Mouse (Mus musculus) kidney, postnatal 0 days (tissue): ENCODE data around the gene Chst3. TPM values are rescaled to one million over a fixed set of nuclear protein-coding genes. Genes with fewer than 3 reads are reported as not detected.

ENCODE experiments used
- ATAC-seq: fragments of 200-750 bp; cut with Nextera tagmentation; replicated peaks from 2 replicates; pipeline ENCODE4 v1.8.0; 2017; ENCODE audit warnings: low read depth, moderate number of reproducible peaks, moderate TSS enrichment, moderate library complexity; ENCODE audit not compliant: low FRiP score
- DNase-seq: peaks from one replicate; pipeline ENCODE4 v3.0.0-alpha.2; 2016; ENCODE audit warnings: low spot score
- H3K27ac ChIP-seq: fragments of 300-500 bp; sonication (generic); 2 replicates; pipeline ENCODE4 v1.5.1; 2014; ENCODE audit warnings: mild to moderate bottlenecking
- H3K27me3 ChIP-seq: fragments of 300-500 bp; sonication (generic); 2 replicates; pipeline ENCODE4 v1.6.1; 2014; ENCODE audit warnings: low read length, mixed read lengths; ENCODE audit not compliant: insufficient read depth
- H3K36me3 ChIP-seq: fragments of 300-500 bp; sonication (generic); 2 replicates; pipeline ENCODE4 v1.6.1; 2014; ENCODE audit warnings: low read length, mixed read lengths; ENCODE audit not compliant: insufficient read depth
- H3K4me1 ChIP-seq: fragments of 300-500 bp; sonication (generic); replicated peaks from 2 replicates; pipeline ENCODE4 v1.6.1; 2014; ENCODE audit warnings: antibody characterized with exemption, low read length, mixed read lengths; ENCODE audit not compliant: insufficient read depth
- H3K4me2 ChIP-seq: fragments of 300-500 bp; sonication (generic); 2 replicates; pipeline ENCODE4 v1.6.1; 2014; ENCODE audit warnings: mild to moderate bottlenecking, low read length, moderate library complexity, mixed read lengths
- H3K4me3 ChIP-seq: fragments of 300-500 bp; sonication (generic); replicated peaks from 2 replicates; pipeline ENCODE4 v1.5.1; 2014; ENCODE audit warnings: low read depth, low read length
- H3K9ac ChIP-seq: fragments of 300-500 bp; sonication (generic); 2 replicates; pipeline ENCODE4 v1.6.1; 2014; ENCODE audit warnings: low read depth, low read length
- H3K9me3 ChIP-seq: fragments of 300-500 bp; sonication (generic); replicated peaks from 2 replicates; pipeline ENCODE4 v1.6.1; 2016; ENCODE audit warnings: low read length, inconsistent platforms, mixed read lengths
- CTCF ChIP-seq: IDR thresholded peaks from 2 replicates; pipeline ENCODE4 v1.5.1; 2016; ENCODE audit warnings: antibody characterized with exemption, low read depth, mild to moderate bottlenecking, moderate library complexity
- WGBS: fragments of 180-500 bp; shearing (Covaris S2); extraction: QIAGEN DNeasy Blood & Tissue Kit; methylation state at CpG from one replicate; pipeline ENCODE4 v1.1.7; 2014; 5-methylcytosine and 5-hydroxymethylcytosine counted together
- polyA plus RNA-seq: library from polyadenylated mRNA; unstranded; fragments of >200 nt; fragmentation: Nextera tagmentation; extraction: Ambion mirVana; gene quantifications from 2 replicates; pipeline ENCODE4 v1.2.1, GENCODE M21; 2015

Gene Chst3
- polyA plus RNA-seq, 1 experiment from 2014 or later: 0.87 TPM

DNA sequence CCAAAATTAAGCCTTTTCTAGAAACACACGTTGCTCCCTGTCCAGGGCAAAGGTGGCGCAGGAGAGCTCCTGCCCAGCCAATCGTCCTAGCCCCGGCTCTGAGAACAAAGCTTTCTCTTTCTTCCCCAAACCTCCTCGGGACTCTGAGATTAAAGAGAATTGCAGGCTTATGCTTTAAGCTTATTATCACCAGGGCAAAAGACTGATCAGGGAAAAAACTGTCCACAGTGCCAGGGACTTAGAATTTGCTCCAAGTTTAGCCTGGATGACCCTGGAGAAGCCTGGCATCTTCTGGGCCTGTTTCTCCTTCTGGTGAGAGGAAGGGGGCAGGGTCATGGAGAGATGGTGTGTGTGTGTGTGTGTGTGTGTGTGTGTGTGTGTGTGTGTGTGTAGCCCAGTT lies 42.5 kb upstream of the Chst3 start:
- no peak overlapping the region for H3K4me2 ChIP-seq
- H3K9ac ChIP-seq: no peak overlapping the region
- H3K27me3 ChIP-seq: no peaks in the 10 kb centered on the region
- DNase-seq: no peak
- H3K9me3 ChIP-seq: no peaks in the 10 kb centered on the region
- no peak overlapping the region for H3K27ac ChIP-seq
- H3K4me1 ChIP-seq: no peaks in the 10 kb centered on the region
- H3K36me3 ChIP-seq: no peaks in the 10 kb centered on the region
- TF ChIP-seq CTCF: 0 out of 2 replicates have a peak, but pooled peaks have one; percentile 3
- 40% methylated on average over 5 of the region's 5 CpGs for WGBS
- ATAC-seq: no peak
- H3K4me3 ChIP-seq: no peak overlapping the region

DNA sequence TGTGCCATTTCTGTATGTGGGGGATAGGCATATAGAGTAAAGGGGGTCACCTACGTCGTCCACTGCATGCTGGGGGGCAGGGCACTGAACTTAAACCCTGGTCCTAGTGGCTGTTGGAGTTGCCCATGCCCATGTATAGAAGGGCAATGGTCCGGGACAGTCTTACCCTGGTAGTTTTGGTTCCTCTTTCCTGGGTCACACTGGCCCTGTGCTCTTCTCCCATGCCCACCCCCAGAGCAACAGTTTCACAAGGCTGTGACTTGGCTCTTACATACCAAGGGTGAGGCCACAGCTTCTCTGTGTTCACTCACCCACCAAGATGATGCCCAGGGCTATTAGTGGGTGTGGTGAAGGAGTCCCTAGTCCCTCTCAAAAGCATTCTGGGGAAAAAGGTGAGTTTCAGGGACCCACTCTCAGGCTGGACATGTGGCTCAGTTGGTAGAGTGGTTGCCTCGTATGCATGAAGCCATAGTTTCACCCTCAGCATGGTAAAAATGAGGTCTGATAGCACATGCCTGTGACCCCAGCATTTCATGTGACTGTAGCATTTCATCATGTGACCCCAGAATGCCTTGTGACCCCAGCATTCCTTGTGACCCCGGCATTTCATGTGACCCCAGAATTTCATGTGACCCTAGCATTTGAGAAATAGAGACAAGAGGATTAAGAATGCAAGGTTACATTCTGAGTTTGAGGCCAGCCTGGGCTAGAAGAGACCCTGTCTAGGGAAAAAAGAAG lies 41.7 kb upstream of the Chst3 start:
- no peak for ATAC-seq
- Histone ChIP-seq H3K4me1 (no peaks in the 10 kb centered on the region), H3K9ac (no peak overlapping the region), H3K27me3 (no peaks in the 10 kb centered on the region), H3K4me3 (no peak overlapping the region), H3K9me3 (no peaks in the 10 kb centered on the region), H3K4me2 (no peak overlapping the region), H3K36me3 (no peaks in the 10 kb centered on the region), H3K27ac (no peak overlapping the region)
- 84% methylated on average over 5 of the region's 5 CpGs for WGBS
- TF ChIP-seq CTCF: no peak
- no peak for DNase-seq

DNA sequence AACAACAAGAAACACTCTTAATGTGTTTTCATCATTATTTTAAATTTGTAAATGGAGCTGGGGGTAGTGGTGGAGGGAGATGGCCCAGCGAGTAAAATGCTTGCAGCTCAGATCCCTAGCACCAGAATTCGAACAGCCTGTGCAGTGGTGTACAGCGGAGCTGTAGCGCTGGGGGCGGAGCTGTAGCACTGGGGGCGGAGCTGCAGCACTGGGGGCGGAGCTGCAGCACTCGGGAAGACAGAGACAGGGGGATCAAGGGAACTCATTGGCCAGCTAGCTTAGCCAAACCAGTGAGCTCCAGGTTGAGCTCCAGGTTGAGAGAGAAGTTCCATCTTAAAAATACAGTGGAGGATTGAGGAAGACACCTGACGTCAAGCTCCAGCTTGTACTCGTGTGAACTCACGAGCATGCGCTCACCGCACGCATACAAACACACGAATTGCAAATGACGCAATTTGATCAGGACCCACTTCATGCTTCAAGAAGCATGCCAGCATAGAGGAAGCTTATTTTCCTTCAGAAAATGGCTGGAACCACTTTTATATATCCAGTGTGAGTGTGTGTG lies 38.3 kb upstream of the Chst3 start:
- TF ChIP-seq CTCF: no peak
- Histone ChIP-seq H3K9me3 (no peaks in the 10 kb centered on the region), H3K9ac (no peak overlapping the region), H3K4me2 (no peak overlapping the region), H3K4me1 (no peaks in the 10 kb centered on the region), H3K27me3 (no peaks in the 10 kb centered on the region), H3K4me3 (no peak overlapping the region), H3K36me3 (no peaks in the 10 kb centered on the region), H3K27ac (no peak overlapping the region)
- ATAC-seq: no peak
- DNase-seq: no peak
- 61% methylated on average over 16 of the region's 16 CpGs for WGBS

- 79% methylated on average over 6 of the region's 6 CpGs for WGBS
Observed at GRCm38 (mm10) chr10:60256088-60256487, 37.0 kb upstream of the Chst3 start.

GRCm38 (mm10) chr10:60252606-60253005 lies 33.5 kb upstream of the Chst3 start:
- Histone ChIP-seq H3K4me2 (no peak overlapping the region), H3K36me3 (no peaks in the 10 kb centered on the region), H3K27me3 (no peaks in the 10 kb centered on the region), H3K4me1 (no peaks in the 10 kb centered on the region), H3K27ac (no peak overlapping the region), H3K9ac (no peak overlapping the region), H3K4me3 (no peak overlapping the region), H3K9me3 (peaks cover 4% of the 10 kb centered on the region; the same call in 1 of the 2 replicates)
- no peak for TF ChIP-seq CTCF
- WGBS: 64% methylated on average over 4 of the region's 4 CpGs
- ATAC-seq (no peak), DNase-seq (no peak)

More at GRCm38 (mm10) chr10:60256088-60256487, 37.0 kb upstream of the Chst3 start:
- DNase-seq (no peak), ATAC-seq (no peak)
- H3K9ac ChIP-seq: no peak overlapping the region
- no peaks in the 10 kb centered on the region for H3K4me1 ChIP-seq
- no peak overlapping the region for H3K4me2 ChIP-seq
- H3K36me3 ChIP-seq: no peaks in the 10 kb centered on the region
- H3K9me3 ChIP-seq: no peaks in the 10 kb centered on the region
- no peak overlapping the region for H3K27ac ChIP-seq
- H3K4me3 ChIP-seq: no peak overlapping the region
- H3K27me3 ChIP-seq: no peaks in the 10 kb centered on the region
- no peak for TF ChIP-seq CTCF

DNA sequence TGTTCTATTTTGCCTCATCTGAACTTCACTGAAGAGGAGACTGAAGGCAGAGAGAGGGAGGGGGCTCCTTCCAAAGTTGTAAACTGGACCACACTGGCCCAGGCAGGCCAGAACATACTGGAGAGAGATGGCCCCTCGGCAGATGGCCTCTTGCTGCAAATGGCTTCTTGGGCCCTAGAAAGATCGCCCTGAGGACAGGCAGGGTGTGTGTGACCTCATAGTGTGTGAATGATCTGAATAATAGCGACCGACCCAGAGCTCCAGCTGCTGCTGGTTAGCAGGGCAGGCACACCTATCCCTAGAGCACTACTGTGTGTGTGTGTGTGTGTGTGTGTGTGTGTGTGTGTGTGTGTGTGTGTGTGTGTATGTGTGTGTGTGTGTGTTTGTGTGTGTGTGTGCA lies 33.1 kb upstream of the Chst3 start:
- H3K27ac ChIP-seq: no peak overlapping the region
- 82% methylated on average over 4 of the region's 4 CpGs for WGBS
- H3K9me3 ChIP-seq: peaks cover 4% of the 10 kb centered on the region; the same call in 1 of the 2 replicates
- no peak overlapping the region for H3K9ac ChIP-seq
- DNase-seq (no peak), ATAC-seq (no peak)
- H3K4me1 ChIP-seq: no peaks in the 10 kb centered on the region
- H3K36me3 ChIP-seq: no peaks in the 10 kb centered on the region
- H3K4me2 ChIP-seq: no peak overlapping the region
- no peak overlapping the region for H3K4me3 ChIP-seq
- no peak for TF ChIP-seq CTCF
- no peaks in the 10 kb centered on the region for H3K27me3 ChIP-seq
